Mouse (Mus musculus): ENCODE measurements around the gene Dhx8.

The Dhx8 gene

GRCm38 (mm10) chr11:101732518-101733440 is at the start of gene Dhx8:
Dhx8 (plus strand) TSS chr11:101732919.
- TF ChIP-seq NANOG (IDR thresholded peaks at IDR 0.05; ENCODE audit: borderline replicate concordance, low read length) (no peak), CTCF (conservative IDR thresholded peaks at IDR 0.05; ENCODE audit: low read length) (peak; percentile 93)
- Histone ChIP-seq H3K9me3 (ENCODE audit: low read length) (no peaks in the 10 kb centered on the region), H3K4me3 (replicated peaks; ENCODE audit: low read length) (peak within 1 kb of the TSS; percentile 93), H3K4me1 (replicated peaks; ENCODE audit: low read depth, low read length) (peaks cover 23% of the 10 kb centered on the region), H3K27me3 (ENCODE audit: insufficient read depth, low read length) (no peaks in the 10 kb centered on the region), H3K36me3 (ENCODE audit: insufficient read depth, low read length) (peaks cover 35% of the 10 kb centered on the region)

GRCm38 (mm10) chr11:101687351-101688301 is 45.1 kb upstream of the Dhx8 start:
- Histone ChIP-seq H3K4me1 (replicated peaks; ENCODE audit: low read depth, low read length) (peaks cover 70% of the 10 kb centered on the region), H3K36me3 (ENCODE audit: insufficient read depth, low read length) (no peaks in the 10 kb centered on the region), H3K4me3 (replicated peaks; ENCODE audit: low read length) (no peak overlapping the region), H3K9me3 (ENCODE audit: low read length) (no peaks in the 10 kb centered on the region), H3K27me3 (ENCODE audit: insufficient read depth, low read length) (peaks cover 11% of the 10 kb centered on the region)
- TF ChIP-seq NANOG (IDR thresholded peaks at IDR 0.05; ENCODE audit: borderline replicate concordance, low read length) (no peak), POU5F1 (IDR thresholded peaks at IDR 0.05; ENCODE audit: borderline replicate concordance, low read length) (no peak), CTCF (conservative IDR thresholded peaks at IDR 0.05; ENCODE audit: low read length) (no peak)

- TF ChIP-seq NANOG (IDR thresholded peaks at IDR 0.05; ENCODE audit: borderline replicate concordance, low read length) (no peak), CTCF (conservative IDR thresholded peaks at IDR 0.05; ENCODE audit: low read length) (no peak)
- peak overlapping the region; percentile 35 for H3K4me3 ChIP-seq (replicated peaks; ENCODE audit: low read length)
Observed at GRCm38 (mm10) chr11:101689701-101690113, 43.0 kb upstream of the Dhx8 start.

GRCm38 (mm10) chr11:101690326-101690725 is 42.4 kb upstream of the Dhx8 start:
- Histone ChIP-seq H3K4me1 (replicated peaks; ENCODE audit: low read depth, low read length) (peaks cover 67% of the 10 kb centered on the region), H3K36me3 (ENCODE audit: insufficient read depth, low read length) (no peaks in the 10 kb centered on the region), H3K27me3 (ENCODE audit: insufficient read depth, low read length) (peaks cover 11% of the 10 kb centered on the region), H3K4me3 (replicated peaks; ENCODE audit: low read length) (no peak overlapping the region), H3K9me3 (ENCODE audit: low read length) (no peaks in the 10 kb centered on the region)
- TF ChIP-seq POU5F1 (IDR thresholded peaks at IDR 0.05; ENCODE audit: borderline replicate concordance, low read length) = no peak
- no peak for TF ChIP-seq NANOG (IDR thresholded peaks at IDR 0.05; ENCODE audit: borderline replicate concordance, low read length)
- no peak for TF ChIP-seq CTCF (conservative IDR thresholded peaks at IDR 0.05; ENCODE audit: low read length)

More at GRCm38 (mm10) chr11:101689701-101690113, 43.0 kb upstream of the Dhx8 start:
- H3K27me3 ChIP-seq (ENCODE audit: insufficient read depth, low read length) = peaks cover 11% of the 10 kb centered on the region
- no peaks in the 10 kb centered on the region for H3K9me3 ChIP-seq (ENCODE audit: low read length)
- H3K36me3 ChIP-seq (ENCODE audit: insufficient read depth, low read length) = no peaks in the 10 kb centered on the region
- H3K4me1 ChIP-seq (replicated peaks; ENCODE audit: low read depth, low read length) = peaks cover 65% of the 10 kb centered on the region

GRCm38 (mm10) chr11:101695906-101696661 is 36.6 kb upstream of the Dhx8 start:
- peak; percentile 77 for TF ChIP-seq NANOG (IDR thresholded peaks at IDR 0.05; ENCODE audit: borderline replicate concordance, low read length)
- TF ChIP-seq CTCF (conservative IDR thresholded peaks at IDR 0.05; ENCODE audit: low read length) = no peak
- no peak for TF ChIP-seq POU5F1 (IDR thresholded peaks at IDR 0.05; ENCODE audit: borderline replicate concordance, low read length)
- H3K4me3 ChIP-seq (replicated peaks; ENCODE audit: low read length) = peak overlapping the region; percentile 55
- peaks cover 68% of the 10 kb centered on the region for H3K4me1 ChIP-seq (replicated peaks; ENCODE audit: low read depth, low read length)
- no peaks in the 10 kb centered on the region for H3K36me3 ChIP-seq (ENCODE audit: insufficient read depth, low read length)
- H3K27me3 ChIP-seq (ENCODE audit: insufficient read depth, low read length) = peaks cover 8% of the 10 kb centered on the region; the same call in 1 of the 2 replicates
- no peaks in the 10 kb centered on the region for H3K9me3 ChIP-seq (ENCODE audit: low read length)

- no peak for TF ChIP-seq POU5F1 (IDR thresholded peaks at IDR 0.05; ENCODE audit: borderline replicate concordance, low read length)
- no peak for TF ChIP-seq NANOG (IDR thresholded peaks at IDR 0.05; ENCODE audit: borderline replicate concordance, low read length)
- Histone ChIP-seq H3K36me3 (ENCODE audit: insufficient read depth, low read length) (no peaks in the 10 kb centered on the region), H3K4me1 (replicated peaks; ENCODE audit: low read depth, low read length) (peaks cover 60% of the 10 kb centered on the region), H3K4me3 (replicated peaks; ENCODE audit: low read length) (peak overlapping the region; percentile 55), H3K27me3 (ENCODE audit: insufficient read depth, low read length) (0 out of 2 replicates have a peak, but pooled peaks cover 6% of the 10 kb centered on the region), H3K9me3 (ENCODE audit: low read length) (no peaks in the 10 kb centered on the region)
Observed at GRCm38 (mm10) chr11:101697156-101697861, 35.4 kb upstream of the Dhx8 start.

- no peaks in the 10 kb centered on the region for H3K9me3 ChIP-seq (ENCODE audit: low read length)
- peaks cover 56% of the 10 kb centered on the region for H3K4me1 ChIP-seq (replicated peaks; ENCODE audit: low read depth, low read length)
- H3K36me3 ChIP-seq (ENCODE audit: insufficient read depth, low read length) = no peaks in the 10 kb centered on the region
- no peak overlapping the region for H3K4me3 ChIP-seq (replicated peaks; ENCODE audit: low read length)
- 0 out of 2 replicates have a peak, but pooled peaks cover 6% of the 10 kb centered on the region for H3K27me3 ChIP-seq (ENCODE audit: insufficient read depth, low read length)
- TF ChIP-seq CTCF (conservative IDR thresholded peaks at IDR 0.05; ENCODE audit: low read length) (peak; percentile 54), POU5F1 (IDR thresholded peaks at IDR 0.05; ENCODE audit: borderline replicate concordance, low read length) (no peak)
Observed at GRCm38 (mm10) chr11:101698114-101698513, 34.6 kb upstream of the Dhx8 start.
